8 mouse cellular contexts compared by ENCODE assay signal in genomic region chr8:119843444-119843843, GRCm38 (mm10). TPM values are rescaled to one million over a fixed set of nuclear protein-coding genes. Genes with fewer than 3 reads are reported as not detected.
A peak's percentile ranks its signal among the peaks of the same experiment; 100 is the strongest.
DNase-seq lines count a peak whose midpoint lies in the region; ATAC-seq and TF ChIP-seq lines count a peak whose summit lies in the region.

No protein-coding gene starts in this region.

- H3K9ac ChIP-seq in neural tube, embryonic 15.5 days (replicated peaks), result no peak overlapping the region
- H3K9ac ChIP-seq in liver, embryonic 14.5 days (replicated peaks), result no peak overlapping the region

- no peak overlapping the region for H3K27ac ChIP-seq in neural tube, embryonic 15.5 days (replicated peaks)
- H3K27ac ChIP-seq in liver, embryonic 14.5 days, result no peak overlapping the region

- no peaks in the 10 kb centered on the region for H3K36me3 ChIP-seq in neural tube, embryonic 15.5 days
- no peaks in the 10 kb centered on the region for H3K36me3 ChIP-seq in liver, embryonic 14.5 days (replicated peaks; ENCODE audit: control insufficient read depth, insufficient read depth, low read depth)

- H3K4me3 ChIP-seq in neural tube, embryonic 15.5 days (replicated peaks), result no peak overlapping the region
- no peak overlapping the region for H3K4me3 ChIP-seq in liver, embryonic 14.5 days (ENCODE audit: insufficient read depth in 1 of 2, low read depth in 2 of 2, low read length in 2 of 2)

- TF ChIP-seq EP300 in liver, embryonic 14.5 days (IDR thresholded peaks at IDR 0.05; ENCODE audit: low read depth), result no peak

- no peaks in the 10 kb centered on the region for H3K27me3 ChIP-seq in neural tube, embryonic 15.5 days (replicated peaks)
- H3K27me3 ChIP-seq in liver, embryonic 14.5 days (ENCODE audit: control insufficient read depth, insufficient read depth, low read length), result peaks cover 7% of the 10 kb centered on the region; the same call in 1 of the 2 replicates

- no peak overlapping the region for H3K4me2 ChIP-seq in neural tube, embryonic 15.5 days
- H3K4me2 ChIP-seq in liver, embryonic 14.5 days (ENCODE audit: low read depth), result no peak overlapping the region

- DNase-seq in neural tube, embryonic 10.5 days (ENCODE audit: extremely low spot score, low spot score), result peak; percentile 57
- DNase-seq in adipocyte (ENCODE audit: low spot score), result peak; percentile 75
- DNase-seq in embryo, embryonic 10 days (ENCODE audit: low spot score), result peak; percentile 85
- peak; percentile 77 to 84 for DNase-seq in kidney, adult 8-10 months
- peak; percentile 55 to 64 (median 56) for DNase-seq in liver, embryonic 14.5 days (ENCODE audit: low read depth in 3 of 3, low spot score in 3 of 3)
- DNase-seq in right cerebral cortex, postnatal 14 days, result peak; percentile 81

- TF ChIP-seq CTCF in liver, embryonic 14.5 days (IDR thresholded peaks at IDR 0.05; ENCODE audit: low read depth), result peak; percentile 83

- WGBS in neural tube, embryonic 15.5 days, result 0% methylated on average over 4 of the region's 4 CpGs
- under 1% methylated on average over 4 of the region's 4 CpGs for whole genome bisulfite sequencing in liver, embryonic 14.5 days (ENCODE audit: insufficient replicate concordance)

- ATAC-seq in neural tube, embryonic 15.5 days (ENCODE audit: low FRiP score), result no peak
- ATAC-seq in liver, embryonic 14.5 days (ENCODE audit: insufficient read depth), result no peak
- ATAC-seq in erythroblast, adult 5-6 weeks (replicated peaks; ENCODE audit: low FRiP score, poor library complexity, severe bottlenecking), result no peak

- peaks cover 23% of the 10 kb centered on the region for H3K4me1 ChIP-seq in neural tube, embryonic 15.5 days
- peaks cover 2 to 13% of the 10 kb centered on the region in 2 experiments for H3K4me1 ChIP-seq in liver, embryonic 14.5 days (replicated peaks; ENCODE audit: control insufficient read depth in 2 of 2, insufficient read depth in 2 of 2, low read length in 1 of 2)

- H3K9me3 ChIP-seq in neural tube, embryonic 15.5 days (replicated peaks), result no peaks in the 10 kb centered on the region
- no peaks in the 10 kb centered on the region for H3K9me3 ChIP-seq in liver, embryonic 14.5 days (ENCODE audit: control insufficient read depth, low read length)

RNA-seq across cellular contexts. Expression of gene Cotl1, which starts 3.1 kb away (rescaled TPM):
- 104 and 158 TPM in 2 replicates for polyA plus RNA-seq in neural tube, embryonic 15.5 days (2015; fragmentation: Nextera tagmentation; extraction: Ambion mirVana)
- 57.0 and 59.6 TPM in 2 replicates for polyA plus RNA-seq in liver, embryonic 14.5 days (2012; rRNA removed)
- 77.7 and 88.7 TPM in 2 replicates for polyA plus RNA-seq in liver, embryonic 14.5 days (2014; fragmentation: Nextera tagmentation; extraction: Ambion mirVana)
- 95.5 and 123 TPM in 2 replicates for total RNA-seq in erythroblast, adult 5-6 weeks (2015; ENCODE audit: low replicate concordance)
- total RNA-seq in erythroblast, adult 5-6 weeks (2017; ENCODE audit: low replicate concordance), result 51.2 and 98.1 TPM in 2 replicates

RNA-seq across cellular contexts. Expression of gene Klhl36, which starts 18.6 kb away (rescaled TPM):
- polyA plus RNA-seq in neural tube, embryonic 15.5 days (2015; fragmentation: Nextera tagmentation; extraction: Ambion mirVana), result 16.5 and 17.4 TPM in 2 replicates
- 2.5 TPM in 2 replicates for polyA plus RNA-seq in liver, embryonic 14.5 days (2012; rRNA removed)
- 2.7 and 3.3 TPM in 2 replicates for polyA plus RNA-seq in liver, embryonic 14.5 days (2014; fragmentation: Nextera tagmentation; extraction: Ambion mirVana)
- total RNA-seq in erythroblast, adult 5-6 weeks (2015; ENCODE audit: low replicate concordance), result 2.3 and 2.5 TPM in 2 replicates
- 1.6 and 5.2 TPM in 2 replicates for total RNA-seq in erythroblast, adult 5-6 weeks (2017; ENCODE audit: low replicate concordance)
